Mouse (Mus musculus) embryo, embryonic 9.5 days (tissue): Measurements from ENCODE around the gene Klhl42.

Experiments
- DNase-seq: peaks from one replicate; pipeline ENCODE4 v3.0.0-alpha.2; 2017; ENCODE audit errors: extremely low spot score

Gene Klhl42

GRCm38 (mm10) chr6:147151069-147151468 is 59.9 kb downstream of the Klhl42 start:
- no peak for DNase-seq

- DNase-seq = no peak
Measured at GRCm38 (mm10) chr6:147151839-147152238, 60.7 kb downstream of the Klhl42 start.

- DNase-seq = no peak
Measured at GRCm38 (mm10) chr6:147155085-147155484, 63.9 kb downstream of the Klhl42 start.

- no peak for DNase-seq
Measured at GRCm38 (mm10) chr6:147161818-147162584, 70.8 kb downstream of the Klhl42 start.
